Mouse (Mus musculus) midbrain, embryonic 15.5 days (tissue): ENCODE measurements around the gene Prok1. TPM values are rescaled to one million over a fixed set of nuclear protein-coding genes. Genes with fewer than 3 reads are reported as not detected.

ENCODE experiments used
- ATAC-seq: fragments of 200-750 bp; cut with Nextera tagmentation; replicated peaks from 2 replicates; pipeline ENCODE4 v1.8.0; 2017; ENCODE audit warnings: moderate TSS enrichment
- H3K27ac ChIP-seq: fragments of 300-500 bp; sonication (generic); 2 replicates; pipeline ENCODE4 v1.5.1; 2015; ENCODE audit warnings: mild to moderate bottlenecking, inconsistent platforms
- H3K27me3 ChIP-seq: fragments of 300-500 bp; sonication (generic); replicated peaks from 2 replicates; pipeline ENCODE4 v1.6.1; 2015; ENCODE audit warnings: inconsistent platforms
- H3K36me3 ChIP-seq: fragments of 300-500 bp; sonication (generic); replicated peaks from 2 replicates; pipeline ENCODE4 v1.6.1; 2015; ENCODE audit warnings: inconsistent platforms
- H3K4me1 ChIP-seq: fragments of 300-500 bp; sonication (generic); 2 replicates; pipeline ENCODE4 v1.6.1; 2015; ENCODE audit warnings: inconsistent platforms
- H3K4me2 ChIP-seq: fragments of 300-500 bp; sonication (generic); 2 replicates; pipeline ENCODE4 v1.6.1; 2015; ENCODE audit warnings: inconsistent platforms, mild to moderate bottlenecking, moderate library complexity
- H3K4me3 ChIP-seq: fragments of 300-500 bp; sonication (generic); 2 replicates; pipeline ENCODE4 v1.5.1; 2015; ENCODE audit warnings: mild to moderate bottlenecking, inconsistent platforms
- H3K9ac ChIP-seq: fragments of 300-500 bp; sonication (generic); 2 replicates; pipeline ENCODE4 v1.6.1; 2015; ENCODE audit warnings: mild to moderate bottlenecking, inconsistent platforms
- H3K9me3 ChIP-seq: fragments of 300-500 bp; sonication (generic); 2 replicates; pipeline ENCODE4 v1.6.1; 2016; ENCODE audit warnings: inconsistent platforms
- WGBS: fragments of 180-500 bp; shearing (Covaris S2); methylation state at CpG from one replicate; pipeline ENCODE4 v1.1.7; 2015; ENCODE audit warnings: mixed read lengths; 5-methylcytosine and 5-hydroxymethylcytosine counted together
- polyA plus RNA-seq: library from polyadenylated mRNA; unstranded; fragments of >200 nt; fragmentation: Nextera tagmentation; extraction: Ambion mirVana; gene quantifications from 2 replicates; pipeline ENCODE4 v1.2.1, GENCODE M21; 2015

Prok1 gene
- polyA plus RNA-seq = 0.08 and 0.10 TPM in 2 replicates

- WGBS = 91% methylated on average over 9 of the region's 9 CpGs
- Histone ChIP-seq H3K9me3 (no peaks in the 10 kb centered on the region), H3K4me2 (no peak within 1 kb of the TSS), H3K36me3 (no peaks in the 10 kb centered on the region), H3K9ac (no peak within 1 kb of the TSS), H3K27me3 (no peaks in the 10 kb centered on the region), H3K4me1 (peaks cover 8% of the 10 kb centered on the region; the same call in 1 of the 2 replicates), H3K4me3 (no peak within 1 kb of the TSS), H3K27ac (no peak within 1 kb of the TSS)
- no peak for ATAC-seq
These were observed at the start of gene Prok1 for GRCm38 (mm10) chr3:107239607-107240006. Gene Prok1 (minus strand): TSS chr3:107239707.

DNA sequence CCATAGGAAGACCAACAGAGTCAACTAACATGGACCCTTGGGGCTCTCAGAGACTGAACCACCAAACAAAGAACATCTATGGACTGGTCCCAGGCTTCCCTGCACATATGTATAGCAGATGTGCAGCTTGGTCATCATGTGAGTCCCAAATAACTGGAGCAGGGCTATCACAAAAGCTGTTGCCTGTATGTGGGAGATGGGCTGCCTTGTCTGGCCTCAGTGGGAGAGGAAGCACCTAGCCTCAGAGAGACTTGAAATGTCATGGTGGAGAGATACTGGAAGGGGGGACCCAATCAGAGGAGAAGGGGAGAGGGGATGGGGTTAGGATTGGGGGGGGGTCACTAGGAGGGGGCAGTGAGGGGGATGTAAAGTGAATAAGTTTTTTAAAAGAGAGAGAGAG lies 47.8 kb upstream of the Prok1 start:
- H3K4me2 ChIP-seq = no peak overlapping the region
- no peak overlapping the region for H3K4me3 ChIP-seq
- ATAC-seq = no peak
- no peaks in the 10 kb centered on the region for H3K9me3 ChIP-seq
- no peak overlapping the region for H3K9ac ChIP-seq
- no peaks in the 10 kb centered on the region for H3K4me1 ChIP-seq
- peaks cover 5% of the 10 kb centered on the region; the same call in 1 of the 2 replicates for H3K36me3 ChIP-seq
- no peak overlapping the region for H3K27ac ChIP-seq
- H3K27me3 ChIP-seq = no peaks in the 10 kb centered on the region

- no peak for ATAC-seq
- 85% methylated on average over 2 of the region's 2 CpGs for WGBS
- Histone ChIP-seq H3K4me3 (no peak overlapping the region), H3K27me3 (no peaks in the 10 kb centered on the region), H3K9me3 (no peaks in the 10 kb centered on the region), H3K36me3 (peaks cover 8% of the 10 kb centered on the region; the same call in 1 of the 2 replicates), H3K4me2 (no peak overlapping the region), H3K9ac (no peak overlapping the region), H3K27ac (no peak overlapping the region), H3K4me1 (no peaks in the 10 kb centered on the region)
These were observed 46.6 kb upstream of the Prok1 start for GRCm38 (mm10) chr3:107286123-107286522.

DNA sequence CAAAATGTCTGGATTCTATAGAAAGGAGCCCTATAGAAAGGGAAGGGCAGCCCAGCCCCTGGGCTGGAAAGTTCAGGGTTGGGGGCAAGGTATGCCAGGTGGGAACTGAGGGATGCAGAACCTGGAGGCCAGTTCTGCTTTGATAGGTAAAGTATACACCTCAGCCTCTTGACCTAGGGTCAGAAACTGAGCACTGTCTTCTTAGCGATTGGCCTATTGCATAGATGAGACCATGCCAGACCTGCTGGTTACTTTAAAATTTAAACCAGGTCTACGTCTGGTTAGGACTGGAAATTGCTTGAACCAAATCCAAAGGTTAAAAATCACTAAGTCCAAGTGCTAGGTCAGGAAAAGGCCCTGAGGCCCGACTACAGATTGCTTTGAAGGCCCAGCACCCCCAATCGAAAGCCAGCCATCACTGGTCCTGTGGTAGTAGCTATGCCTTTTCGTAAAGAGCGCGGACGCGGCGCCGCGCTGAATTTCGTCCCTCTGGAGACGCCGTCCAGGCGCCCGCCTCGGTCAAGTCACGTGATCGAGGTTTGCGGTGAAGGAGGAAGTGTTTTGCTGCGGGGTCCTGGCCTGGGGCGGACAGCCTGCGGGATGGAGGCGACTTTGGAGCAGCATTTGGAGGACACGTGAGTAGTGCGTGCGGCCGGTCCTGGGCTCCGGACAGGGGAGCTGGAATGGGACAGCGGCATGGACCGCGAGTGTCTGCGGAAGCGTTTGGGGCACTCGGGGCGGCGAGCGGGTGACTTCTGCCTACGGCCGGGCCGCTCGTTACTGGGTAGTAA lies 39.2 kb upstream of the Prok1 start, which contains the start of gene Lamtor5:
Lamtor5 (plus strand) TSS at position 380 of the 791 bp plus-strand sequence.
- H3K27ac ChIP-seq = no peak within 1 kb of the TSS
- H3K36me3 ChIP-seq = peaks cover 8% of the 10 kb centered on the region; the same call in 1 of the 2 replicates
- peak within 1 kb of the TSS; percentile 78 for H3K4me3 ChIP-seq
- ATAC-seq = peak; percentile 94
- H3K4me1 ChIP-seq = peaks cover 11% of the 10 kb centered on the region
- H3K9ac ChIP-seq = peak within 1 kb of the TSS; percentile 67
- peak within 1 kb of the TSS; percentile 51 for H3K4me2 ChIP-seq
- 3% methylated on average over 43 of the region's 43 CpGs for WGBS
- H3K27me3 ChIP-seq = no peaks in the 10 kb centered on the region
- no peaks in the 10 kb centered on the region for H3K9me3 ChIP-seq

GRCm38 (mm10) chr3:107276626-107277025 lies 37.1 kb upstream of the Prok1 start:
- H3K27me3 ChIP-seq = no peaks in the 10 kb centered on the region
- H3K9ac ChIP-seq = no peak overlapping the region
- H3K9me3 ChIP-seq = no peaks in the 10 kb centered on the region
- H3K4me2 ChIP-seq = no peak overlapping the region
- no peaks in the 10 kb centered on the region for H3K36me3 ChIP-seq
- H3K4me3 ChIP-seq = no peak overlapping the region
- H3K4me1 ChIP-seq = peaks cover 11% of the 10 kb centered on the region
- ATAC-seq = no peak
- H3K27ac ChIP-seq = no peak overlapping the region
- 91% methylated on average over 3 of the region's 3 CpGs for WGBS

DNA sequence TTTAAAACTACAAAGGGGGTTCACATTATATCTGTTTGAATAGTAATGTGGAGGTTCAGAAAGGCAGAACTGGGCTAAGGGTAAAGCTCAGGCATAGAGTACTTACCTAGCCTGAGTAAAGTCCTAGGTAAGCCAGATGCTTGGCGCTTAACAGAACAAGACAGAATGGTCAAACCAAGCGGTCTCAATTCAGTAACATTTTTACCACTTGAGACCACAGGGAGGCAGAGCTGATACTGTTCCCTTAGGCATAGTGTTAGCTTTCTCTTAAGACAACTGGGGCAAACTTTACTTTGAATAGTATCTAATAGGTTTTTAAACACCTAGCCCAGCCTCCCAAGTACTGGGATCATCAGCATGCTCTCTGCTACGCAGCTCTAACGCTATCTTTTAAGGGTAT lies 36.5 kb upstream of the Prok1 start:
- no peak overlapping the region for H3K4me2 ChIP-seq
- no peaks in the 10 kb centered on the region for H3K9me3 ChIP-seq
- H3K27me3 ChIP-seq = no peaks in the 10 kb centered on the region
- H3K27ac ChIP-seq = no peak overlapping the region
- H3K36me3 ChIP-seq = no peaks in the 10 kb centered on the region
- peaks cover 11% of the 10 kb centered on the region for H3K4me1 ChIP-seq
- 61% methylated on average over 4 of the region's 4 CpGs for WGBS
- no peak for ATAC-seq
- no peak overlapping the region for H3K9ac ChIP-seq
- no peak overlapping the region for H3K4me3 ChIP-seq

DNA sequence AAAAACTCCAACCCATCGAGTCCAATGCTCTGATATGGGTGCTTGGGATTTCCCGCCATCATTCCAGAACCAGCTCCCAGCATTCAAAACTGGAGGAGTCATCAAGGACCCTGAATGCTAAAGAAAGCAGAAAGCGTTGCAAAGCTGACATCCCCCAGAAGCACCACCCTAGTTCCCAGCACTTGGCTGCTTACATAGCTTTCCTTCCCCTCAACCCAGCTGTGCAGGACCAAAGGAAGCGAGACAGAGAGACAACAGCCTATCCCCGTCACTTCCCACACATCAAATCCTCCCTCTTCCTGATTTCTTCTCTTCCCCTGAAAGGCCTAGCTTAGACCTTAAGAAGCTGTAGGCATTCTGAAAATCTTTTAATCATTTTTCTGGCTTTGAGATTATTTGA lies 35.8 kb upstream of the Prok1 start:
- ATAC-seq = no peak
- H3K4me1 ChIP-seq = peaks cover 9% of the 10 kb centered on the region
- H3K4me3 ChIP-seq = no peak overlapping the region
- WGBS = 70% methylated on average over 5 of the region's 5 CpGs
- H3K4me2 ChIP-seq = no peak overlapping the region
- no peak overlapping the region for H3K9ac ChIP-seq
- H3K27me3 ChIP-seq = no peaks in the 10 kb centered on the region
- H3K27ac ChIP-seq = no peak overlapping the region
- H3K9me3 ChIP-seq = no peaks in the 10 kb centered on the region
- H3K36me3 ChIP-seq = no peaks in the 10 kb centered on the region

DNA sequence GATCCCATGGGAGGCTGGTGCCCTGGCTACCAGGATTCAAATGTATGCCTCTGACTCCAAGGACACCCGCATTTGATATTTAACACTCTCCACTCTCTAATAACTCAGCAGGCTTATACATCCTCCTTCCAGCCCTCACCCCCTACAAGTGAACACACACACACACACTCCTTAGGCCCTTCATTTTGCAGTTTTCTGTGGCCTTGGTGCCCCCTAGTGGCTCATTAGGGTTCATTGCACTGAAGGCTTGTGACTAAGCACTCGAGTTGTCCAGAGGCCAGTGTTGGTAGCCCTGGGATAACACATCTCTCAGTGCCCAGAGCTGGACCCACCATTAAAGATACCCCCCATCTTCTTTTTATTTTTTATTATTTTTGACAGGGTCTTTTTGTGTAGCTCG lies 34.3 kb upstream of the Prok1 start:
- Histone ChIP-seq H3K4me2 (no peak overlapping the region), H3K27ac (no peak overlapping the region), H3K36me3 (no peaks in the 10 kb centered on the region), H3K9ac (no peak overlapping the region), H3K9me3 (no peaks in the 10 kb centered on the region), H3K4me3 (no peak overlapping the region), H3K27me3 (no peaks in the 10 kb centered on the region), H3K4me1 (no peaks in the 10 kb centered on the region)
- WGBS = 14% methylated on average over 3 of the region's 3 CpGs
- peak; percentile 76 for ATAC-seq

DNA sequence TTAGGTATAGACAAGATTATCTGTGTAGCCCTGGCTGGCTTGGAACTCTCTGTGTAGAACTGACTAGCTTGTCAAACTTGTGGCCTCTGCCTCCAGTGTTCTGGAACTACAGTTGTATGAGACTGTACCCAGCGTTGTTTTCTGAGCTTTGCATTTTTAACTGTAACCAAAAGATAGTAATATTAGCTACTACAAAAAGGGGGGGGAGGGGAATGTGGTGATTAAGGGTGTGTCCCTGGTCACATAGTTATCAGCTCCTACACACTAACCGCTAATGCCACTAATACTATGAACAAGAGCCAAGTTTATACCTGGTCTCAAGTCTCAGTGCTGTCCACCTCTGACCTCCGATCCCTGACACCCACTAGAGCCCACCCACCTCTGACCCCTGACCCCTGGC lies 32.9 kb upstream of the Prok1 start:
- Histone ChIP-seq H3K4me2 (no peak overlapping the region), H3K36me3 (no peaks in the 10 kb centered on the region), H3K27ac (no peak overlapping the region), H3K4me1 (no peaks in the 10 kb centered on the region), H3K4me3 (no peak overlapping the region), H3K27me3 (no peaks in the 10 kb centered on the region), H3K9me3 (no peaks in the 10 kb centered on the region), H3K9ac (no peak overlapping the region)
- WGBS = 86% methylated on average over 3 of the region's 3 CpGs
- no peak for ATAC-seq

DNA sequence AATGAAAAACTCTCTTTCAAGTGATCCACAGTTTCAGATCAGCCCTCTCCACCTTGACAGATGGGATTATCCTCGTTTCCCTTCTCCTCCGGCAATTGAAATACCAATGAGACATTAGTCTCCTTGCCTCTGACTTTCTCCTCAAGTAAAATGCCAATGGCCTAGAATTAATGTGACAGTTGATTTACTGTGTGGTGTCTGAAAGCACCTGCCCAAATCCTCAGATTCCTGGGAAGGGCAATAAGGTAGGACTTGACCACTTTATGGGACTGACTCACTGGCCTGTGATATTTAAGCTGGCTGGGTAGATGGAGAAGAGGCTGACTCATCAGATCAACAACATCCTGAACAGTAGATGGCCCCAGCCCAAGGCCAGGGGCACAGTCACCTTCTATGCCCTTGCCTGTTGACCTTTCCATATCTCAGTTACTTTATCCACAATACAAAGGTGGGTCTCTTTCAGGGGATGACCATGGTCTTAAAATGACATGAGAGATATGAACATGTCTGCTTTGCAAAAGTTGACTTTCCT lies 27.4 kb upstream of the Prok1 start:
- no peak overlapping the region for H3K9ac ChIP-seq
- H3K27ac ChIP-seq = no peak overlapping the region
- H3K9me3 ChIP-seq = no peaks in the 10 kb centered on the region
- 70% methylated on average over 2 of the region's 2 CpGs for WGBS
- no peaks in the 10 kb centered on the region for H3K36me3 ChIP-seq
- no peaks in the 10 kb centered on the region for H3K27me3 ChIP-seq
- H3K4me2 ChIP-seq = no peak overlapping the region
- no peaks in the 10 kb centered on the region for H3K4me1 ChIP-seq
- no peak for ATAC-seq
- no peak overlapping the region for H3K4me3 ChIP-seq

- no peak for ATAC-seq
- WGBS = 37% methylated on average over 7 of the region's 7 CpGs
These were observed 22.3 kb upstream of the Prok1 start for GRCm38 (mm10) chr3:107261851-107262165.

DNA sequence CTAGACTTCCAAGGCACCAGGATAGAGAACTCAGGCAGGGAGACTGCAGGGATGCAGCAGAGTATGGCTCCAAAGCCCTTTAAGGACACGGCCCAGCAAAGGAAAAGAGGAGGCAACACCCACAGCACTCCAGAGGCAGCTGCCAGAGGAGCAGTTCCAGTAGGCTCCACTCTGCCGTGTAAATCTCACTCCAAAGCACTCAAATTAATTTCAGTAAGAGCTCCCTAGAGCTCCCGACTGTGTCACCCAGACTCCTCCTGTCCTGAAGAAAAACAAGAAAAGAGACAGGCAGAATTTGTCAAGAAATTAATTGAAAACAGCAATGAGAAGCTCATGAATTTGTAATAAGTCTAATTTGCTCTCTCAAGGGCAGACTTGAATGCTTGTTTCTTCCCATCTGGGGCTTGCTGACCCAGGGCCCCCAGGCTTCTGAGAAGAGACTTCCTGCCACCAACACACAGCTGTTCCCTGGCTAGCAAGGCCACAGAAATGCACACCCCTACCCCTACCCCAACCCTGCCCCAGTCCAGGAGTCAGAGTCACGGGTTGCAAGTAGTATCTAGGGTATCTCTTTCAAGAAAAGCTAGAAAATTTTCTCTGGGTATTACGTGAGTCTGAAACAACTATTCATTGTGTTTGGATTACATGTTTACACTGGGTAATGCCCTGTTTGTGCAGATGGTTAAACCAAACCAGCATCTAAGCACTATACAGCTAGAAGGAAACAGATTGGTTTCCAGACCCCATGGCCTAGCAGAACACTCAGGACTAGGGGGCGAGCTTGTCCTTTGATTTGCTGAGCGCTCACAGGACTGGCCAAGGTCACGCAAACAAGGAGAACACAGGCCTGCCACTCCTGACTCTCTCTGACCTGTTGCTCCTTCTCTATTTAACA lies 21.7 kb upstream of the Prok1 start:
- Histone ChIP-seq H3K4me1 (peaks cover 14% of the 10 kb centered on the region), H3K4me2 (no peak overlapping the region), H3K36me3 (no peaks in the 10 kb centered on the region), H3K27me3 (no peaks in the 10 kb centered on the region), H3K27ac (no peak overlapping the region; the same call in 1 of the 2 replicates), H3K4me3 (no peak overlapping the region), H3K9me3 (no peaks in the 10 kb centered on the region), H3K9ac (no peak overlapping the region)
- no peak; the same call in 1 of the 2 replicates for ATAC-seq
- 42% methylated on average over 8 of the region's 8 CpGs for WGBS

More at GRCm38 (mm10) chr3:107261851-107262165, 22.3 kb upstream of the Prok1 start:
- Histone ChIP-seq H3K9ac (no peak overlapping the region), H3K4me3 (no peak overlapping the region), H3K4me1 (peaks cover 14% of the 10 kb centered on the region), H3K27ac (no peak overlapping the region), H3K27me3 (no peaks in the 10 kb centered on the region), H3K36me3 (no peaks in the 10 kb centered on the region), H3K9me3 (no peaks in the 10 kb centered on the region), H3K4me2 (no peak overlapping the region)
